Mouse (Mus musculus) MEL (cell line): ENCODE measurements around the gene Prelid3b. TPM values are rescaled to one million over a fixed set of nuclear protein-coding genes. Genes with fewer than 3 reads are reported as not detected.

Experiments used
- DNase-seq: peaks from one replicate; pipeline ENCODE4 v3.0.0; 2011; ENCODE audit warnings: low read depth, low spot score
- H3K27ac ChIP-seq: 2 replicates; pipeline ENCODE4 v1.5.1; 2012; ENCODE audit warnings: low read depth, mild to moderate bottlenecking, control low read depth, low read length, moderate library complexity; ENCODE audit not compliant: control insufficient read depth
- H3K27me3 ChIP-seq, 2 experiments: fragments of 150-350 bp in 1 of 2; sonication (generic) in 1 of 2; 2 replicates each; pipeline ENCODE4 v1.6.1; 2012; ENCODE audit warnings: low read length in 2 of 2, mild to moderate bottlenecking in 2 of 2, improper control_type of control experiment in 1 of 2, moderate library complexity in 1 of 2; ENCODE audit not compliant: insufficient read depth in 2 of 2, control insufficient read depth in 1 of 2
- H3K36me3 ChIP-seq, 2 experiments: 2 replicates each; pipeline ENCODE4 v1.6.1; 2012 to 2014; ENCODE audit warnings: low read length in 2 of 2, improper control_type of control experiment in 1 of 2, inconsistent platforms in 1 of 2, mild to moderate bottlenecking in 1 of 2; ENCODE audit not compliant: insufficient read depth in 2 of 2, control insufficient read depth in 1 of 2
- H3K4me1 ChIP-seq, 2 experiments: fragments of 150-350 bp in 1 of 2; sonication (generic) in 1 of 2; 2 replicates each; pipeline ENCODE4 v1.6.1; 2012; ENCODE audit warnings: low read length in 2 of 2, improper control_type of control experiment in 1 of 2, mild to moderate bottlenecking in 1 of 2; ENCODE audit not compliant: insufficient read depth in 2 of 2, control insufficient read depth in 1 of 2
- H3K4me3 ChIP-seq, 2 experiments: fragments of 150-350 bp in 1 of 2; sonication (generic) in 1 of 2; 2 replicates each; pipeline ENCODE4 v1.5.1; 2012; ENCODE audit warnings: low read depth in 2 of 2, low read length in 2 of 2, mild to moderate bottlenecking in 2 of 2, moderate library complexity in 2 of 2, control low read depth in 1 of 2, improper control_type of control experiment in 1 of 2; ENCODE audit not compliant: control insufficient read depth in 1 of 2, insufficient read depth in 1 of 2
- H3K79me2 ChIP-seq: 2 replicates; pipeline ENCODE4 v1.6.1; 2012; ENCODE audit warnings: mild to moderate bottlenecking, low read length, moderate library complexity; ENCODE audit not compliant: control insufficient read depth, poor library complexity, insufficient read depth
- H3K9ac ChIP-seq: 2 replicates; pipeline ENCODE4 v1.6.1; 2012; ENCODE audit warnings: low read depth, mild to moderate bottlenecking, control low read depth, low read length, moderate library complexity; ENCODE audit not compliant: control insufficient read depth, poor library complexity, severe bottlenecking
- H3K9me3 ChIP-seq: fragments of 150-350 bp; sonication (generic); replicated peaks from 2 replicates; pipeline ENCODE4 v1.6.1; 2012; ENCODE audit warnings: mild to moderate bottlenecking, low read length, improper control_type of control experiment, moderate library complexity; ENCODE audit not compliant: insufficient read depth
- ELF1 ChIP-seq: IDR thresholded peaks from 2 replicates; pipeline ENCODE4 v1.6.1; 2014; ENCODE audit warnings: low read depth, mild to moderate bottlenecking, inconsistent platforms, low read length, improper control_type of control experiment, moderate library complexity
- EP300 ChIP-seq, 2 experiments: IDR thresholded peaks; 2 replicates each; pipeline ENCODE4 v1.6.1; 2011; ENCODE audit warnings: improper control_type of control experiment in 2 of 2, low read length in 2 of 2, low read depth in 1 of 2, mild to moderate bottlenecking in 1 of 2
- GATA1 ChIP-seq: IDR thresholded peaks from 2 replicates; pipeline ENCODE4 v1.6.1; 2011; ENCODE audit warnings: low read depth, low read length, improper control_type of control experiment
- HCFC1 ChIP-seq: IDR thresholded peaks from 2 replicates; pipeline ENCODE4 v1.6.1; 2012; ENCODE audit warnings: low read depth, mild to moderate bottlenecking, inconsistent platforms, low read length, improper control_type of control experiment, moderate library complexity
- JUND ChIP-seq: IDR thresholded peaks from 2 replicates; pipeline ENCODE4 v1.6.1; 2011; ENCODE audit warnings: low read depth, mild to moderate bottlenecking, improper control_type of control experiment, low read length
- KAT2A ChIP-seq: conservative IDR thresholded peaks from 2 replicates; pipeline ENCODE4 v1.6.1; 2012; ENCODE audit warnings: low read depth, low read length, improper control_type of control experiment, inconsistent platforms
- MEF2A ChIP-seq: IDR thresholded peaks from 2 replicates; pipeline ENCODE4 v1.6.1; 2014; ENCODE audit warnings: low read depth, mild to moderate bottlenecking, inconsistent platforms, low read length, improper control_type of control experiment; ENCODE audit not compliant: poor library complexity, insufficient replicate concordance, severe bottlenecking; ENCODE audit errors: extremely low read depth
- MYB ChIP-seq: IDR thresholded peaks from 2 replicates; pipeline ENCODE4 v1.6.1; 2011; ENCODE audit warnings: mild to moderate bottlenecking, low read depth, low read length, improper control_type of control experiment
- POLR2AphosphoS5 ChIP-seq: IDR thresholded peaks from 2 replicates; pipeline ENCODE4 v1.6.1; 2012; ENCODE audit warnings: low read depth, borderline replicate concordance, mild to moderate bottlenecking, inconsistent platforms, low read length, moderate library complexity, mixed read lengths
- RAD21 ChIP-seq: IDR thresholded peaks from 2 replicates; pipeline ENCODE4 v1.6.1; 2011; ENCODE audit warnings: mild to moderate bottlenecking, low read depth, low read length, improper control_type of control experiment
- TBP ChIP-seq: IDR thresholded peaks from 2 replicates; pipeline ENCODE4 v1.8.0; 2011; ENCODE audit warnings: low read depth, low read length, improper control_type of control experiment
- TCF12 ChIP-seq: IDR thresholded peaks from 2 replicates; pipeline ENCODE4 v1.6.1; 2014; ENCODE audit warnings: low read depth, mild to moderate bottlenecking, inconsistent platforms, low read length, improper control_type of control experiment, moderate library complexity
- USF1 ChIP-seq: IDR thresholded peaks from 2 replicates; pipeline ENCODE4 v1.6.1; 2014; ENCODE audit warnings: low read depth, mild to moderate bottlenecking, inconsistent platforms, low read length, improper control_type of control experiment, moderate library complexity
- ZKSCAN1 ChIP-seq: IDR thresholded peaks from 2 replicates; pipeline ENCODE4 v1.6.1; 2012; ENCODE audit warnings: low read depth, mild to moderate bottlenecking, inconsistent platforms, low read length, improper control_type of control experiment, moderate library complexity
- ZMIZ1 ChIP-seq: IDR thresholded peaks from 2 replicates; pipeline ENCODE4 v1.6.1; 2012; ENCODE audit warnings: low read depth, mild to moderate bottlenecking, inconsistent platforms, low read length, improper control_type of control experiment, moderate library complexity
- ZNF384 ChIP-seq: IDR thresholded peaks from 2 replicates; pipeline ENCODE4 v1.6.1; 2012; ENCODE audit warnings: low read depth, mild to moderate bottlenecking, inconsistent platforms, low read length, improper control_type of control experiment
- polyA plus RNA-seq, 2 experiments: library from polyadenylated mRNA; stranded (reverse) in 1 of 2; unstranded in 1 of 2; fragments of >175 nt in 1 of 2; fragments of >200 nt in 1 of 2; gene quantifications; 2 replicates each; pipeline versions ENCODE4 v1.2.1 to v1.2.4; 2012; ENCODE audit warnings: low replicate concordance in 2 of 2, low read depth in 1 of 2; ENCODE audit not compliant: insufficient read length in 2 of 2, insufficient read depth in 1 of 2, missing spikeins in 1 of 2
- total RNA-seq: library from RNA; depleted of rRNA; stranded (reverse); fragments of 300-350 nt; gene quantifications from 2 replicates; pipeline ENCODE4 v1.2.3, GENCODE M21; 2012

Gene Prelid3b
- total and polyA plus RNA-seq, 3 experiments: 142 to 210 (median 189) TPM

DNA sequence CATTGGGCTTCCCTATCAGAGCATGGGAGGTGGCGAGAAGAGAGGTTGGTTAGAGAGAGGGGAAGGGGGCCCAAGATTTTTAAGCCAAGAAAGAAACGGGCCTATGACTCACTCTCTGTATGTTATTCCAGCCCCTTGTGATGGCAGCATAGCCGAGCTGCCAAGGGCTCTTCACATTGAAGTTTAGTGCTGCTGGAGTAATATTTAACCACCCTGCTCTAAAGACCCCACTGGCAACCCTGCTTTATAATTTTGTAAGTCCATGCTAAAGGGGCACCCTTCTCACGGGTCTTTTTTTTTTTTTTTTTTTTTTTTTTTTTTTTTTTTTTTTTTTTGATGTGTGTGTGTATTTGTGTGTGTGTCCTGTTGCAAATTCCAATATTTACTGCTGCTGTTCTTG is 31.0 kb downstream of the Prelid3b start:
- Histone ChIP-seq H3K4me3 (no peak overlapping the region), H3K9me3 (no peaks in the 10 kb centered on the region), H3K79me2 (peaks cover 4% of the 10 kb centered on the region; the same call in 1 of the 2 replicates), H3K27me3 (no peaks in the 10 kb centered on the region), H3K36me3 (peaks cover 0 to 12% of the 10 kb centered on the region in 2 experiments; a peak in 2 of 4 replicates), H3K27ac (no peak overlapping the region), H3K9ac (no peak overlapping the region), H3K4me1 (peaks cover 5 to 26% of the 10 kb centered on the region in 2 experiments; a peak in 3 of 4 replicates)
- no peak for DNase-seq
- no peak for TF ChIP-seq USF1
- TF ChIP-seq MYB: no peak
- TF ChIP-seq ZNF384: peak; percentile 75

- H3K9ac ChIP-seq: no peak overlapping the region
- H3K36me3 ChIP-seq: peaks cover 0 to 16% of the 10 kb centered on the region in 2 experiments; a peak in 2 of 4 replicates
- DNase-seq: no peak
- peaks cover 5 to 34% of the 10 kb centered on the region in 2 experiments; a peak in 3 of 4 replicates for H3K4me1 ChIP-seq
- no peak overlapping the region for H3K27ac ChIP-seq
- peaks cover 4% of the 10 kb centered on the region; the same call in 1 of the 2 replicates for H3K79me2 ChIP-seq
- H3K9me3 ChIP-seq: no peaks in the 10 kb centered on the region
- H3K27me3 ChIP-seq: no peaks in the 10 kb centered on the region
- H3K4me3 ChIP-seq: no peak overlapping the region
- no peak for TF ChIP-seq POLR2AphosphoS5
- no peak for TF ChIP-seq EP300 (IDR thresholded peaks at IDR 0.05; ENCODE audit: low read depth in 1 of 2, low read length in 2 of 2)
- TF ChIP-seq TBP: no peak
- no peak for TF ChIP-seq KAT2A
- no peak for TF ChIP-seq JUND
- TF ChIP-seq ZKSCAN1: no peak
- TF ChIP-seq MEF2A: no peak
- no peak for TF ChIP-seq RAD21
- no peak for TF ChIP-seq TCF12
- TF ChIP-seq ELF1: no peak
- TF ChIP-seq USF1: no peak
- TF ChIP-seq HCFC1: no peak
- TF ChIP-seq ZMIZ1: no peak
- no peak for TF ChIP-seq GATA1
- TF ChIP-seq, all 39 proteins: peak for 0
Measured at GRCm38 (mm10) chr2:174439961-174440360, 32.9 kb downstream of the Prelid3b start.
